Mouse (Mus musculus) heart, postnatal 0 days (tissue): ENCODE measurements around the gene Zfand2b. TPM values are rescaled to one million over a fixed set of nuclear protein-coding genes. Genes with fewer than 3 reads are reported as not detected.

Experiments
- ATAC-seq: fragments of 200-750 bp; cut with Nextera tagmentation; 2 replicates; pipeline ENCODE4 v1.8.0; 2017; ENCODE audit warnings: low read depth, moderate number of reproducible peaks, moderate library complexity; ENCODE audit not compliant: insufficient read depth
- DNase-seq: peaks from one replicate; pipeline ENCODE4 v3.0.0-alpha.2; 2016; ENCODE audit warnings: low spot score
- H3K27ac ChIP-seq: fragments of 300-500 bp; sonication (generic); 2 replicates; pipeline ENCODE4 v1.5.1; 2014; ENCODE audit warnings: low read depth, mild to moderate bottlenecking
- H3K27me3 ChIP-seq: fragments of 300-500 bp; sonication (generic); 2 replicates; pipeline ENCODE4 v1.6.1; 2014; ENCODE audit warnings: low read length, mixed read lengths; ENCODE audit not compliant: control insufficient read depth, insufficient read depth
- H3K36me3 ChIP-seq: fragments of 300-500 bp; sonication (generic); replicated peaks from 2 replicates; pipeline ENCODE4 v1.6.1; 2014; ENCODE audit warnings: low read length, mixed read lengths; ENCODE audit not compliant: control insufficient read depth, insufficient read depth
- H3K4me1 ChIP-seq: fragments of 300-500 bp; sonication (generic); 2 replicates; pipeline ENCODE4 v1.6.1; 2014; ENCODE audit warnings: antibody characterized with exemption; ENCODE audit not compliant: control insufficient read depth, insufficient read depth
- H3K4me2 ChIP-seq: fragments of 300-500 bp; sonication (generic); 2 replicates; pipeline ENCODE4 v1.6.1; 2014; ENCODE audit warnings: low read depth, mild to moderate bottlenecking, low read length, moderate library complexity
- H3K4me3 ChIP-seq: fragments of 300-500 bp; sonication (generic); 2 replicates; pipeline ENCODE4 v1.5.1; 2014; ENCODE audit warnings: low read depth, low read length
- H3K9ac ChIP-seq: fragments of 300-500 bp; sonication (generic); replicated peaks from 2 replicates; pipeline ENCODE4 v1.6.1; 2014; ENCODE audit warnings: low read depth, low read length, mixed read lengths
- H3K9me3 ChIP-seq: fragments of 300-500 bp; sonication (generic); replicated peaks from 2 replicates; pipeline ENCODE4 v1.6.1; 2016; ENCODE audit warnings: low read length; ENCODE audit not compliant: control insufficient read depth
- CTCF ChIP-seq: IDR thresholded peaks from 2 replicates; pipeline ENCODE4 v1.5.1; 2016; ENCODE audit warnings: antibody characterized with exemption, control low read depth, low read depth
- EP300 ChIP-seq: IDR thresholded peaks from 2 replicates; pipeline ENCODE4 v1.6.1; 2016; ENCODE audit warnings: antibody characterized with exemption, low read depth
- WGBS: fragments of 180-500 bp; shearing (Covaris S2); extraction: QIAGEN DNeasy Blood & Tissue Kit; methylation state at CpG from one replicate; pipeline ENCODE4 v1.1.7; 2014; 5-methylcytosine and 5-hydroxymethylcytosine counted together
- polyA plus RNA-seq: library from polyadenylated mRNA; unstranded; fragments of >200 nt; fragmentation: Nextera tagmentation; extraction: Ambion mirVana; gene quantifications from 2 replicates; pipeline ENCODE4 v1.2.1, GENCODE M21; 2015
- total RNA-seq: library from RNA; depleted of rRNA; stranded (reverse); fragments of >200 nt; gene quantifications from 2 replicates; pipeline ENCODE4 v1.2.3, GENCODE M21; 2014; ENCODE audit warnings: low replicate concordance

The Zfand2b gene
- total and polyA plus RNA-seq, 2 experiments from 2014 or later, result 26.1 to 67.1 TPM

DNA sequence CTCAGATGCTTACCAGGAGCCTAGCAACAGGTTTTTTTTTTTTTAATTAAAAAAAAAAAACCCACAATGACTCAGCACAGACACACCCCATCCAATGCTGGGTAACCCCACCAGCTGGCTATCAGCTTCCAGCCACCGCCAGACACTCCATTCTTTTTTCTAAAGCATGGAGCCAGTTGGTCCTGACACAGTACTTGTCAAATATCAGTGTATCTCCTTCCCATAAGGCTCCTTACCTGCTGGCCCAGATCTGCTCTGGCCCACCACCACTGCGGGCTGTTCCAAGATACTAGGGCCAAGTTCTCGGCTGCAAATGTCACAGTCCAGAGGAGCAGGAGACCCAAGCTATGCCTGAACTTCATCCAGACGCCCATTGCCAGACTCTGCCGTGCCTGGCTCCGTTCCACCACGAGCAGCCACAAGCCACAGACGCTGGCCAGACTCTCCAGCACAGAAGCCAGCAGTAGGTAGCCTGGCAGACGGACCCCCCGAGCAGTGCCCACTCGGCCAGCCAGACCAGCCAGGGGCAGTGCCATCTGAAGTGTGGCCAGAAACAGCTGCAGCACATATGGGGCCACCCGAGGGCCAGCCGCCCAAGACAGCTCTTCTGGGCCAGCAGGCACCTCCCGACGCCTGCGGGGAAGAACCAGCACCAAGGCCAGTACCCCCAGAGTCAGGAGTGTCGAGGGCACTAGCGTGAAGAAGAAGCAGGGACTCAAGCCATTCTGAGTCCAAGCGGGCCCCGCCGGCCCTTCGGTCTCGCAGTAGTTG is 11.1 kb downstream of the Zfand2b start:
- 6% methylated on average over 23 of the region's 23 CpGs for WGBS
- no peak for TF ChIP-seq CTCF
- no peak for TF ChIP-seq EP300
- Histone ChIP-seq H3K4me3 (peak overlapping the region; percentile 55), H3K9ac (peak overlapping the region; percentile 27), H3K27ac (0 out of 2 replicates have a peak overlapping the region, but pooled peaks have one; percentile 8), H3K9me3 (no peaks in the 10 kb centered on the region), H3K27me3 (no peaks in the 10 kb centered on the region), H3K36me3 (peaks cover 47% of the 10 kb centered on the region), H3K4me2 (peak overlapping the region; percentile 90), H3K4me1 (peaks cover 9% of the 10 kb centered on the region; the same call in 1 of the 2 replicates)
- DNase-seq, result peak; percentile 23
- ATAC-seq, result peak; percentile 44

- TF ChIP-seq CTCF (no peak), EP300 (0 out of 2 replicates have a peak, but pooled peaks have one; percentile 37)
- Histone ChIP-seq H3K36me3 (peaks cover 50% of the 10 kb centered on the region), H3K9ac (peak within 1 kb of the TSS; percentile 27), H3K27ac (0 out of 2 replicates have a peak within 1 kb of the TSS, but pooled peaks have one; percentile 8), H3K9me3 (no peaks in the 10 kb centered on the region), H3K27me3 (no peaks in the 10 kb centered on the region), H3K4me2 (peak within 1 kb of the TSS; percentile 90), H3K4me1 (peaks cover 9% of the 10 kb centered on the region; the same call in 1 of the 2 replicates), H3K4me3 (peak within 1 kb of the TSS; percentile 55)
- WGBS, result under 1% methylated on average over 31 of the region's 31 CpGs
- DNase-seq (peak; percentile 91), ATAC-seq (peak; percentile 92)
These were observed 11.7 kb downstream of the Zfand2b start, which contains the start of gene Abcb6 for GRCm38 (mm10) chr1:75180105-75180590. Gene Abcb6 (minus strand): TSS chr1:75180392.

GRCm38 (mm10) chr1:75180741-75181140 is 12.3 kb downstream of the Zfand2b start:
- no peaks in the 10 kb centered on the region for H3K27me3 ChIP-seq
- no peak overlapping the region for H3K9ac ChIP-seq
- peaks cover 9% of the 10 kb centered on the region; the same call in 1 of the 2 replicates for H3K4me1 ChIP-seq
- DNase-seq, result no peak
- H3K27ac ChIP-seq, result no peak overlapping the region
- H3K4me3 ChIP-seq, result no peak overlapping the region
- no peaks in the 10 kb centered on the region for H3K9me3 ChIP-seq
- no peak for ATAC-seq
- 38% methylated on average over 6 of the region's 7 CpGs for WGBS
- H3K36me3 ChIP-seq, result peaks cover 50% of the 10 kb centered on the region
- H3K4me2 ChIP-seq, result peak overlapping the region; percentile 90
- no peak for TF ChIP-seq EP300
- no peak for TF ChIP-seq CTCF

GRCm38 (mm10) chr1:75181377-75181870 is 13.0 kb downstream of the Zfand2b start:
- H3K27ac ChIP-seq, result no peak overlapping the region
- ATAC-seq, result no peak
- 80% methylated on average over 4 of the region's 4 CpGs for WGBS
- peaks cover 55% of the 10 kb centered on the region for H3K36me3 ChIP-seq
- no peak overlapping the region for H3K4me3 ChIP-seq
- no peak for DNase-seq
- no peak overlapping the region for H3K4me2 ChIP-seq
- TF ChIP-seq CTCF (no peak), EP300 (no peak)
- H3K9me3 ChIP-seq, result no peaks in the 10 kb centered on the region
- H3K4me1 ChIP-seq, result peaks cover 9% of the 10 kb centered on the region; the same call in 1 of the 2 replicates
- H3K27me3 ChIP-seq, result no peaks in the 10 kb centered on the region
- H3K9ac ChIP-seq, result no peak overlapping the region

- peaks cover 9% of the 10 kb centered on the region; the same call in 1 of the 2 replicates for H3K4me1 ChIP-seq
- TF ChIP-seq CTCF (no peak; the same call in 1 of the 2 replicates), EP300 (no peak)
- no peaks in the 10 kb centered on the region for H3K9me3 ChIP-seq
- H3K27ac ChIP-seq, result no peak overlapping the region
- H3K4me3 ChIP-seq, result no peak overlapping the region
- DNase-seq (no peak), ATAC-seq (no peak)
- 78% methylated on average over 4 of the region's 4 CpGs for WGBS
- peaks cover 61% of the 10 kb centered on the region for H3K36me3 ChIP-seq
- H3K27me3 ChIP-seq, result no peaks in the 10 kb centered on the region
- H3K9ac ChIP-seq, result no peak overlapping the region
- no peak overlapping the region for H3K4me2 ChIP-seq
These were observed 13.7 kb downstream of the Zfand2b start for GRCm38 (mm10) chr1:75182160-75182559.
